ENCODE assay signal across 26 mouse cellular contexts in genomic region chr1:163390044-163390443, GRCm38 (mm10).
"Had no signal": no experiment of that assay in that cellular context is flagged by ENCODE, and none has a peak within 500 bp of the region (broad histone marks: within the 10 kb centered on the region; RNA-seq: fewer than 3 reads in every experiment).

No protein-coding gene starts in this region.

- H3K9ac ChIP-seq: heart, embryonic 12.5 days; hindbrain, embryonic 12.5 days; hindbrain, embryonic 14.5 days; intestine, embryonic 15.5 days; limb, embryonic 13.5 days; limb, embryonic 15.5 days; liver, embryonic 12.5 days; liver, embryonic 14.5 days had no signal

- H3K27ac ChIP-seq: gastrocnemius, adult 2 months; heart, embryonic 10.5 days; hindbrain, embryonic 10.5 days; hindbrain, embryonic 12.5 days; hindbrain, embryonic 14.5 days; intestine, embryonic 15.5 days; layer of hippocampus, adult 2 months; limb, embryonic 13.5 days; limb, embryonic 15.5 days; liver, embryonic 12.5 days; liver, embryonic 14.5 days had no signal

- H3K4me2 ChIP-seq: heart, embryonic 12.5 days; hindbrain, embryonic 12.5 days; hindbrain, embryonic 14.5 days; intestine, embryonic 15.5 days; limb, embryonic 13.5 days; limb, embryonic 15.5 days; liver, embryonic 12.5 days had no signal

- H3K9me3 ChIP-seq: heart, embryonic 10.5 days; heart, embryonic 12.5 days; hindbrain, embryonic 10.5 days; hindbrain, embryonic 12.5 days; intestine, embryonic 15.5 days; limb, embryonic 13.5 days; limb, embryonic 15.5 days; liver, embryonic 12.5 days had no signal

- ATAC-seq: hindbrain, embryonic 16.5 days; inflammation-experienced regulatory T-cells, adult 6 months; intestine, embryonic 15.5 days; intestine, postnatal 0 days; liver, embryonic 12.5 days had no signal

- DNase-seq: gastrocnemius, adult 2 months; gastrocnemius, postnatal 10 days; gastrocnemius, postnatal 25 days; heart, adult 18-20 months; heart, postnatal 14 days; heart, postnatal 4 days; kidney, adult 18-20 months; kidney, adult 8-10 months; kidney, postnatal 10 days; kidney, postnatal 25 days; kidney, postnatal 4 days; left cerebral cortex, postnatal 4 days had no signal

- H3K4me3 ChIP-seq: gastrocnemius, adult 2 months; heart, embryonic 10.5 days; heart, embryonic 12.5 days; hindbrain, embryonic 10.5 days; hindbrain, embryonic 12.5 days; intestine, embryonic 15.5 days; layer of hippocampus, adult 2 months; limb, embryonic 13.5 days; limb, embryonic 15.5 days; liver, embryonic 12.5 days had no signal

- H3K27me3 ChIP-seq: heart, embryonic 12.5 days; hindbrain, embryonic 12.5 days; intestine, embryonic 15.5 days; limb, embryonic 13.5 days; limb, embryonic 15.5 days; liver, embryonic 12.5 days had no signal

- H3K4me1 ChIP-seq: heart, embryonic 10.5 days; hindbrain, embryonic 10.5 days; hindbrain, embryonic 12.5 days; intestine, embryonic 15.5 days; limb, embryonic 13.5 days; limb, embryonic 15.5 days; liver, embryonic 12.5 days had no signal
